Mouse (Mus musculus) midbrain, embryonic 14.5 days (tissue): Measurements from ENCODE around the gene Slc16a9. TPM values are rescaled to one million over a fixed set of nuclear protein-coding genes. Genes with fewer than 3 reads are reported as not detected.
A peak's percentile ranks its signal among the peaks of the same experiment; 100 is the strongest.

Experiments
- ATAC-seq: fragments of 200-750 bp; cut with Nextera tagmentation; 2 replicates; pipeline ENCODE4 v1.8.0; 2017; ENCODE audit warnings: moderate number of reproducible peaks, moderate library complexity; ENCODE audit not compliant: low FRiP score, low TSS enrichment
- DNase-seq: peaks from one replicate; pipeline ENCODE4 v3.0.0-alpha.2; 2015
- H3K27ac ChIP-seq: fragments of 300-500 bp; sonication (generic); replicated peaks from 2 replicates; pipeline ENCODE4 v1.5.1; 2014; ENCODE audit warnings: mild to moderate bottlenecking, low read depth, low read length, moderate library complexity
- H3K27me3 ChIP-seq: fragments of 300-500 bp; sonication (generic); 2 replicates; pipeline ENCODE4 v1.6.1; 2014; ENCODE audit warnings: low read length, control low read depth, mixed read lengths; ENCODE audit not compliant: control insufficient read depth, insufficient read depth
- H3K36me3 ChIP-seq: fragments of 300-500 bp; sonication (generic); 2 replicates; pipeline ENCODE4 v1.6.1; 2014; ENCODE audit warnings: low read length, control low read depth; ENCODE audit not compliant: control insufficient read depth, insufficient read depth
- H3K4me1 ChIP-seq: fragments of 300-500 bp; sonication (generic); 2 replicates; pipeline ENCODE4 v1.6.1; 2014; ENCODE audit warnings: mild to moderate bottlenecking, antibody characterized with exemption, low read length, control low read depth; ENCODE audit not compliant: control insufficient read depth, insufficient read depth
- H3K4me2 ChIP-seq: fragments of 300-500 bp; sonication (generic); 2 replicates; pipeline ENCODE4 v1.6.1; 2014; ENCODE audit warnings: mild to moderate bottlenecking, low read length, moderate library complexity
- H3K4me3 ChIP-seq: fragments of 300-500 bp; sonication (generic); replicated peaks from 2 replicates; pipeline ENCODE4 v1.5.1; 2014; ENCODE audit warnings: low read depth, low read length
- H3K9ac ChIP-seq: fragments of 300-500 bp; sonication (generic); replicated peaks from 2 replicates; pipeline ENCODE4 v1.6.1; 2014; ENCODE audit warnings: mild to moderate bottlenecking, low read length, moderate library complexity
- H3K9me3 ChIP-seq: fragments of 300-500 bp; sonication (generic); 2 replicates; pipeline ENCODE4 v1.6.1; 2016; ENCODE audit warnings: low read length, control low read depth, mixed read lengths; ENCODE audit not compliant: control insufficient read depth
- WGBS: fragments of 180-500 bp; shearing (Covaris S2); extraction: QIAGEN DNeasy Blood & Tissue Kit; methylation state at CpG from one replicate; pipeline ENCODE4 v1.1.7; 2014; 5-methylcytosine and 5-hydroxymethylcytosine counted together
- polyA plus RNA-seq: library from polyadenylated mRNA; unstranded; fragments of >200 nt; fragmentation: Nextera tagmentation; extraction: Ambion mirVana; gene quantifications from 2 replicates; pipeline ENCODE4 v1.2.1, GENCODE M21; 2014

Slc16a9 gene
- polyA plus RNA-seq, 1 experiment from 2014 or later, result 1.1 TPM

GRCm38 (mm10) chr10:70327331-70327730 is 82.4 kb downstream of the Slc16a9 start:
- Histone ChIP-seq H3K9me3 (no peaks in the 10 kb centered on the region), H3K9ac (no peak overlapping the region), H3K27me3 (no peaks in the 10 kb centered on the region), H3K4me1 (no peaks in the 10 kb centered on the region; the same call in 1 of the 2 replicates), H3K27ac (peak overlapping the region; percentile 47), H3K4me2 (no peak overlapping the region), H3K4me3 (no peak overlapping the region), H3K36me3 (no peaks in the 10 kb centered on the region)
- ATAC-seq, result no peak
- no peak for DNase-seq
- 86% methylated on average over 6 of the region's 6 CpGs for WGBS

- WGBS, result 51% methylated on average over 9 of the region's 9 CpGs
Measured at GRCm38 (mm10) chr10:70328139-70328538, 83.2 kb downstream of the Slc16a9 start.

More at GRCm38 (mm10) chr10:70328139-70328538, 83.2 kb downstream of the Slc16a9 start:
- no peak overlapping the region for H3K4me2 ChIP-seq
- no peak overlapping the region for H3K27ac ChIP-seq
- H3K4me1 ChIP-seq, result no peaks in the 10 kb centered on the region; the same call in 1 of the 2 replicates
- no peaks in the 10 kb centered on the region for H3K9me3 ChIP-seq
- DNase-seq (peak; percentile 68), ATAC-seq (no peak; the same call in 1 of the 2 replicates)
- H3K36me3 ChIP-seq, result no peaks in the 10 kb centered on the region
- H3K9ac ChIP-seq, result no peak overlapping the region
- no peaks in the 10 kb centered on the region for H3K27me3 ChIP-seq
- no peak overlapping the region for H3K4me3 ChIP-seq

Other genes with a start within 250 kb of the Slc16a9 start
- gene Ccdc6, start 148.0 kb upstream of the Slc16a9 start, polyA plus RNA-seq, result 34.9 and 39.7 TPM in 2 replicates
- gene Mrln, start 40.4 kb upstream of the Slc16a9 start, polyA plus RNA-seq, result not detected in 2 replicates
- 31.3 and 33.6 TPM in 2 replicates for gene Fam13c, start 195.4 kb downstream of the Slc16a9 start, polyA plus RNA-seq